Mouse (Mus musculus) lung, embryonic 16.5 days (tissue): ENCODE measurements around the gene Tardbp. TPM values are rescaled to one million over a fixed set of nuclear protein-coding genes. Genes with fewer than 3 reads are reported as not detected.

Experiments
- polyA plus RNA-seq: library from polyadenylated mRNA; unstranded; fragments of >200 nt; fragmentation: Nextera tagmentation; extraction: Ambion mirVana; gene quantifications from 2 replicates; pipeline ENCODE4 v1.2.1, GENCODE M21; 2015

Tardbp gene
- polyA plus RNA-seq, 1 experiment from 2014 or later = 367 TPM

Other genes starting within 250 kb of the Tardbp start
- 22.8 and 24.0 TPM in 2 replicates for gene Ubiad1, start 182.2 kb downstream of the Tardbp start, polyA plus RNA-seq
- 11.3 and 12.2 TPM in 2 replicates for gene Mtor, start 178.4 kb downstream of the Tardbp start, polyA plus RNA-seq
- 1.8 TPM in 2 replicates for gene Angptl7, start 126.6 kb downstream of the Tardbp start, polyA plus RNA-seq
- gene Exosc10, start 68.6 kb downstream of the Tardbp start, polyA plus RNA-seq = 83.6 and 90.8 TPM in 2 replicates
- gene Srm, start 35.5 kb downstream of the Tardbp start, polyA plus RNA-seq = 114 and 126 TPM in 2 replicates
- gene Masp2, start 24.5 kb downstream of the Tardbp start, polyA plus RNA-seq = 0.44 and 0.93 TPM in 2 replicates
- not detected in 2 replicates for gene Gm572, start 16.3 kb upstream of the Tardbp start, polyA plus RNA-seq
- 7.3 and 7.4 TPM in 2 replicates for gene Casz1, start 177.4 kb upstream of the Tardbp start, polyA plus RNA-seq